Mouse (Mus musculus) liver, embryonic 14.5 days (tissue): ENCODE results near the gene Nfam1.

Source experiments
- CTCF ChIP-seq: IDR thresholded peaks from 2 replicates; pipeline ENCODE4 v1.5.1; 2016; ENCODE audit warnings: antibody characterized with exemption, low read depth, control low read depth
- EP300 ChIP-seq: IDR thresholded peaks from 2 replicates; pipeline ENCODE4 v1.6.1; 2016; ENCODE audit warnings: antibody characterized with exemption, low read depth

DNA sequence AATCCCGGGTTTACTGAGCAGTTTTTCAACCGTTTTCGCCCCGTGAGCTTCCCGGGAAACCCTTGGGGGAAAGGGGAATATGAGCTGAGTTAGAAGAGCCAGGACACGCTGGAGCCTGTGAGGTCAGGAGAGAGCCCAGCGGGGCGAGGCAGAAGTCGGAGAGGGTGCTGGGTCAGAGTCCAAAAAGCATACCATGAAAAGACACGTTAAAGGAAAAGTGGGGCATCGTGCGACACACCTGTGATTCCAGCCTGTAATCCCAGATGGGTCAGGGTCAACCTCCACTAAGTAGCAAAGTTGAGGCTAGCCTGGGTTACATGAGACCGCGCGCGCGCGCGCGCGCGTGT lies 10.2 kb upstream of the Nfam1 start:
- TF ChIP-seq CTCF (no peak), EP300 (no peak)
